ENCODE assay signal across 8 mouse cellular contexts in genomic region chr14:118225911-118226310, GRCm38 (mm10). TPM values are rescaled to one million over a fixed set of nuclear protein-coding genes. Genes with fewer than 3 reads are reported as not detected.
DNase-seq lines count a peak whose midpoint lies in the region; ATAC-seq lines count a peak whose summit lies in the region.
"Had no signal": no experiment of that assay in that cellular context is flagged by ENCODE, and none has a peak within 500 bp of the region (broad histone marks: within the 10 kb centered on the region; RNA-seq: fewer than 3 reads in every experiment).

No protein-coding gene starts in this region.

- no peak for ATAC-seq in megakaryocyte, adult 5-6 weeks (ENCODE audit: poor library complexity, severe bottlenecking)
- peak; percentile 19 for ATAC-seq in forebrain, embryonic 11.5 days (replicated peaks; ENCODE audit: low FRiP score)
- no peak for ATAC-seq in stomach, embryonic 14.5 days (ENCODE audit: insufficient number of reproducible peaks, insufficient read depth, low FRiP score, low read depth)

- peak overlapping the region; percentile 42 for H3K9ac ChIP-seq in forebrain, embryonic 11.5 days (ENCODE audit: low read length)
- H3K9ac ChIP-seq in stomach, embryonic 14.5 days (replicated peaks; ENCODE audit: low read depth, low read length), result no peak overlapping the region

- peak; percentile 79 for DNase-seq in forebrain, embryonic 11.5 days (ENCODE audit: low spot score)
- peak; percentile 39 to 62 for DNase-seq in kidney, postnatal 36 days
- DNase-seq in cerebellum, adult 11 months, result no peak
- DNase-seq in ovary, postnatal 36 days (ENCODE audit: low spot score), result no peak

- no peaks in the 10 kb centered on the region for H3K36me3 ChIP-seq in megakaryocyte, embryonic 14.5 days (replicated peaks; ENCODE audit: low read length)
- H3K36me3 ChIP-seq in forebrain, embryonic 11.5 days (ENCODE audit: control insufficient read depth, insufficient read depth, low read length), result no peaks in the 10 kb centered on the region
- no peaks in the 10 kb centered on the region for H3K36me3 ChIP-seq in stomach, embryonic 14.5 days (ENCODE audit: control insufficient read depth, insufficient read depth, low read length)

- H3K9me3 ChIP-seq in megakaryocyte, embryonic 14.5 days, result peaks cover 16% of the 10 kb centered on the region
- H3K9me3 ChIP-seq in forebrain, embryonic 11.5 days (ENCODE audit: control insufficient read depth, low read length), result no peaks in the 10 kb centered on the region; the same call in 1 of the 2 replicates
- no peaks in the 10 kb centered on the region for H3K9me3 ChIP-seq in stomach, embryonic 14.5 days (ENCODE audit: control insufficient read depth, low read depth, low read length)

- H3K4me1 ChIP-seq in megakaryocyte, embryonic 14.5 days, result peaks cover 15% of the 10 kb centered on the region
- peaks cover 32% of the 10 kb centered on the region for H3K4me1 ChIP-seq in forebrain, embryonic 11.5 days (replicated peaks; ENCODE audit: control insufficient read depth, insufficient read depth, low read length)
- H3K4me1 ChIP-seq in stomach, embryonic 14.5 days (ENCODE audit: control insufficient read depth, insufficient read depth, low read length), result no peaks in the 10 kb centered on the region

- WGBS in forebrain, embryonic 11.5 days, result 2% methylated on average over 21 of the region's 21 CpGs
- 1% methylated on average over 21 of the region's 21 CpGs for WGBS in stomach, embryonic 14.5 days

- H3K27me3 ChIP-seq in megakaryocyte, embryonic 14.5 days (replicated peaks), result peaks cover 91% of the 10 kb centered on the region
- H3K27me3 ChIP-seq in forebrain, embryonic 11.5 days (ENCODE audit: control insufficient read depth, insufficient read depth, low read length), result peaks cover 21% of the 10 kb centered on the region
- H3K27me3 ChIP-seq in stomach, embryonic 14.5 days (ENCODE audit: control insufficient read depth, insufficient read depth, low read length), result peaks cover 41% of the 10 kb centered on the region

- H3K4me2 ChIP-seq in forebrain, embryonic 11.5 days (ENCODE audit: low read depth, low read length, severe bottlenecking), result peak overlapping the region; percentile 41
- peak overlapping the region; percentile 18 for H3K4me2 ChIP-seq in stomach, embryonic 14.5 days (replicated peaks; ENCODE audit: low read depth, low read length)

- peak overlapping the region; percentile 79 for H3K4me3 ChIP-seq in megakaryocyte, embryonic 14.5 days (replicated peaks)
- H3K4me3 ChIP-seq in forebrain, embryonic 11.5 days (ENCODE audit: low read depth, low read length), result peak overlapping the region; percentile 6; the same call in 1 of the 2 replicates
- no peak overlapping the region for H3K4me3 ChIP-seq in stomach, embryonic 14.5 days (ENCODE audit: low read depth, low read length)

- H3K27ac ChIP-seq in forebrain, embryonic 11.5 days (ENCODE audit: low read depth, low read length), result no peak overlapping the region
- H3K27ac ChIP-seq in stomach, embryonic 14.5 days (ENCODE audit: low read length), result no peak overlapping the region

RNA-seq across cellular contexts. Expression of gene Sox21, which starts 10.9 kb away (rescaled TPM):
- not detected in 2 replicates for polyA plus RNA-seq in megakaryocyte, embryonic 14.5 days (2012; ENCODE audit: insufficient read depth, low replicate concordance)
- total RNA-seq in megakaryocyte, adult 5-6 weeks (2015), result not detected in 2 replicates
- not detected in 2 replicates for total RNA-seq in megakaryocyte, adult 5-6 weeks (2017)
- polyA plus RNA-seq in forebrain, embryonic 11.5 days (2014; fragmentation: Nextera tagmentation; extraction: Ambion mirVana), result 21.6 and 23.8 TPM in 2 replicates
- polyA plus RNA-seq in stomach, embryonic 14.5 days (2014; fragmentation: Nextera tagmentation; extraction: Ambion mirVana), result 9.3 and 11.8 TPM in 2 replicates

RNA-seq across cellular contexts. Expression of gene Gm9376, which starts 40.8 kb away (rescaled TPM):
- not detected in 2 replicates for polyA plus RNA-seq in megakaryocyte, embryonic 14.5 days (2012; ENCODE audit: insufficient read depth, low replicate concordance)
- not detected in 2 replicates for total RNA-seq in megakaryocyte, adult 5-6 weeks (2015)
- total RNA-seq in megakaryocyte, adult 5-6 weeks (2017), result not detected in 2 replicates
- polyA plus RNA-seq in forebrain, embryonic 11.5 days (2014; fragmentation: Nextera tagmentation; extraction: Ambion mirVana), result not detected in 2 replicates
- not detected in 2 replicates for polyA plus RNA-seq in stomach, embryonic 14.5 days (2014; fragmentation: Nextera tagmentation; extraction: Ambion mirVana)
- total RNA-seq: layer of hippocampus, adult 8-10 months had no signal

Comparison
In these comparisons a context has a peak if more than half of its experiments do, and no peak if none do; other contexts are left out.
1. DNase-seq: peak in forebrain, embryonic 11.5 days (single experiment) and kidney, postnatal 36 days (2 of 2); none in cerebellum, adult 11 months (single experiment) and ovary, postnatal 36 days (single experiment).
2. RNA of gene Sox21, which starts 10.9 kb away (polyA plus RNA-seq): 21.6 to 23.8 TPM in forebrain, embryonic 11.5 days and 9.3 to 11.8 TPM in stomach, embryonic 14.5 days; not detected in megakaryocyte, embryonic 14.5 days; every median in the first group is over 10 times any median in the second.